Mouse (Mus musculus): ENCODE data around the gene Hspbap1.

- no peak for TF ChIP-seq TAL1 (IDR thresholded peaks at IDR 0.05; ENCODE audit: low read length)
- no peak for TF ChIP-seq GATA1 (IDR thresholded peaks at IDR 0.05; ENCODE audit: low read length)
Measured at GRCm38 (mm10) chr16:35781651-35782050, 11.5 kb downstream of the Hspbap1 start.

Data from erythroblast, embryonic 14.5 days (primary cell).